Mouse (Mus musculus) embryo, embryonic 10 days (tissue): Measurements from ENCODE around the gene Ctnnbl1.
A peak's percentile ranks its signal among the peaks of the same experiment; 100 is the strongest.

Source experiments
- DNase-seq: peaks from one replicate; pipeline ENCODE4 v3.0.0-alpha.2; 2015; ENCODE audit warnings: low spot score

Gene Ctnnbl1

GRCm38 (mm10) chr2:157793851-157794332 lies 56.7 kb downstream of the Ctnnbl1 start:
- DNase-seq: no peak

DNA sequence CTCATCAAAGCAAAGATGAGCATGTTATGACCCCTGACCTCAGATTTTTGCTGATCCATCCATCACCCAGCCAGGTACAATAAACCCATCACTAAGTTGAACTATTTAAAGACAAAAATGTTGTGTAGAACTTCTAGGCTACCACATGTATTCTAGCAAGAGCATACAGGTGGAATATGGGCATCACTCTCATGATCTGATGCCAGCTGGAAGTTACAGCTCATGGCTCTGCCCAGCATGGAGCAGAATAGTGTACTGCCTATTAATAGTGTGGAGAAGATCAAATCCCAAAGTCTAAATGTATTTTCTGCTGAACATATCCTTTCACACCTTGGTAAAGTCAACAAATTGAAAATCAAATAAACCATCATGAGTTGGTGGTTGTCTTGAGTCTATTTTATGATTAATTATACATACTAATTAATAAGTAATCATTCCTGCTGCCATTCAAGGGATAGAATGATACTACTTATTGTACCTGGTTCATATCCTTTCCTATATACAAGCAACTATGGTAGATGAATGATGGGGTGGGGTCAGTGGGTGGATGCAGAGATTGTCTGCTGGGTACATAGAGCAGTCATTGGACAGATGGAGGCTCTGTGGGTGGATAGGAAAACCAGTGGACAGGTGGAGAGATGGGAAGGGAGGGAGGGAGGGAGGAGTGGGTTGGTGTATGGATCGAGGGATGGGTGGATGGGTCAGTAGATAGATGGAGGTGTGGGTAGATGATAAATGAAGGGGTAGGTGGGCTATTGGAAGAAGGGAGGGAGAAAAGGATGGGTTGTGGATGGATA lies 58.6 kb downstream of the Ctnnbl1 start:
- no peak for DNase-seq

GRCm38 (mm10) chr2:157799533-157799932 lies 62.3 kb downstream of the Ctnnbl1 start:
- no peak for DNase-seq

DNA sequence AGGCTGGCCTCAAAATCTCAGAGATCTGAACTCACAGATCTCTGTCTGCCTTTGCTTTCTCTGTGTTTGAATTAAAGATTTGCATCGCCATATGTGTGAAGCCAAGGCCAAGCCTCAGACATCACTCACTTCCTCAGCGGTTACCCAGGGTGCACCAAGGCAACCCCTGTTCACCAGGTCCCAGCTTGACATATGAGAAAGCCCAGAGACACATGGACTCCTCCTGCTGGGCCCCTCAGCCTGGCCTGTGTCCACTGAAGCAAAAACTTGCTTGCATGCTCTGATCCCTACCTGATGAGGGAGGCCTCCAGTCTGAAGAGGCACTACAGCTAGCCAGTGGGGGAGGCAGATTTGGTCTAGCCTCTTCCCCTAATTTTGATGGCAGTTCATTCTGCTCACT lies 63.1 kb downstream of the Ctnnbl1 start:
- peak; percentile 14 for DNase-seq

DNA sequence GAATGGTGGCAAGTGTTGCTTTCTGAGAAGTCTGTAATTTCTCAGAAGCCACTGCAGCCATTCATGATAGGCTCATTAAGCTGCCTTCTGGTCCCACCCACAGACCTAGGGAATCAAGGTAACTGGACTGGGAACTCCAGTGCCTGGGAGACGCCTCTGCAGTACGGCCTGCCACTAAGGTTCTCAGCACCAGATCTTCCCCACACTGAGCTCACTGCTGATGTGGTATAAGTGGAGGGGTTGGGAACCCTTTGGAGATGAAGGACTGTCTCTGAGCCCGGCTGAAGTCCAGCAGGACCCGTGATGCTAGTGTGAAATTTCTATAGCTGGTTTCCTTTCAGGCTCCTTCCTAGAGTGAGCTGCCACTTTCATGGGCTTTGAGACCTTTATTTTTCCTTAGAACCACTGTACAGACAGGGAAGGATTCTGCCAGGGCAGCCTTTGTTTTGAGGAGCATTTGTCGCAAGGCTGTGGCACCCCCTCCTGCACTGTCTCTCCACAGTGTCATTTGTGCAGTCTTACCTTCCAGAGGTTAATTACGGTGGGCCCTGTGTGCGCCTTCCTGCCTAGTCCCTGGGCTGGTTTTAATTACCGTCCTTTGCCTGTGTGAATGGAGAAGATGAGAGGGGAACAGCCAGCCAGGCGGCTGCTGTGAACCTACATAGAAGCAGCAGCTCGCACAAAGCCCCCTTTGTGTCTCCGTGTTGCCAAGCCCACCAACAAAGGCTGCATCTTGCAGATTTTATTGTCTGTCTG lies 63.7 kb downstream of the Ctnnbl1 start:
- peak; percentile 85 for DNase-seq

- peak; percentile 13 for DNase-seq
These were observed 64.5 kb downstream of the Ctnnbl1 start for GRCm38 (mm10) chr2:157801505-157802357.

GRCm38 (mm10) chr2:157802666-157803065 lies 65.5 kb downstream of the Ctnnbl1 start:
- DNase-seq: no peak

- no peak for DNase-seq
These were observed 67.2 kb downstream of the Ctnnbl1 start for GRCm38 (mm10) chr2:157804388-157804787.

- DNase-seq: no peak
These were observed 67.9 kb downstream of the Ctnnbl1 start for GRCm38 (mm10) chr2:157805091-157805490.

DNA sequence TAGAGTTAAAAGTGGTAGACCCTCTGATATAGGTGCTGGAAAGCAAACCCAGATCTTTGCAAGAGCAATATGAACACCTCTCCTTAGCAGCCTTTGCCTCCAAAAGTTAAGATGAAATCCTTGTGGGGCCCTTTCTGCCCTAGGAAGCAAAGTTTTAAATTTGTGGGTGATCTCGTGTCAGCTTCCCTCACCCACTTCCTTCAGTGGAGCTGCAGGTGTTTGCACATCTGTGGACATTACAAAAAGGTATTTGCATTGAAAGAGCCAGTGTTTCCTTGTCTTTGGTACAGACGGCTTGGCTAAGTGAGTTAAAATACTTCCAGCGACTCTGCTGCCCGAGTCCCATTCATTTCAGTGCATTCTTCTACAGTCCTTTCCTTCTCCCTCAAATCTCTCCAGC lies 69.9 kb downstream of the Ctnnbl1 start:
- DNase-seq: no peak

GRCm38 (mm10) chr2:157807621-157808367 lies 70.6 kb downstream of the Ctnnbl1 start:
- DNase-seq: no peak

GRCm38 (mm10) chr2:157808368-157808923 lies 71.2 kb downstream of the Ctnnbl1 start:
- DNase-seq: no peak

GRCm38 (mm10) chr2:157809341-157809740 lies 72.1 kb downstream of the Ctnnbl1 start:
- no peak for DNase-seq

DNA sequence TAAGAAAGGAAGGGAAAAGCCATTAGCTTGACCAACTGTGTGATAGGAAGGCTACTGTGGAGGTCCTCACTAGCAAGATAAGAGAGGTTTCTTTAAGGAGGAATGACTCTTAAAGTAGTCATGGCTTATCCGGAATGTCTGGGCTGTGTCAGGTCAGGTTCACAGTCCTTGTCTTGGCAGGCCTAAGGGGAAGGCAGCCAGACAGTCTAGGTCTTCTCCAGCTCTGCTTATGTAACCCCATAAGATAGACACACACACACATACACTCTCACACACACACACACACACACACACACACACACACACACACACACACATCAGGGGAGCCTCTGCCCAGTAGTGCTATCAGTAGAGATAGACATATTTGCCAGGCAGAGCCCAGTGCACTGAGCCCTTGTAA lies 73.5 kb downstream of the Ctnnbl1 start:
- no peak for DNase-seq

DNA sequence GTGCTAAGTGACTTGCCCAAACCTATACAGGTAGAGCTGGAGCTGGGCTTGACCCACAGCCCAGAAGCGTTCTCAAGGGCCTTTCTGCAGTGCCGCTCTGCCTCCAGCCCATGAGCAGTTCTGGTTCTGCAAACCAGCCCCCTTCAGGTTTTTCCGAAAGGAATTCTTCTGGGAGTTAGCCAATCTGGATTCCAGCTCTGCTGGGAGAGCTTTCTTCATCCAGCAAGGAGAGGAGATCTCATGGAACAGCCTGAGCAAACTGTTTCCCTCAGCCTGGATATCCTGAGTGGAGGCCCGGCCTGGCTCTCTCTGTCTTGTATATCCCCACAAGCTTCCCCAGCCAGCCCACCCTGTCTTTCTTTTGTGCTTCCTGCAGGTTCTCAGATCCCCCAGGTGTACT lies 75.9 kb downstream of the Ctnnbl1 start:
- DNase-seq: no peak

DNA sequence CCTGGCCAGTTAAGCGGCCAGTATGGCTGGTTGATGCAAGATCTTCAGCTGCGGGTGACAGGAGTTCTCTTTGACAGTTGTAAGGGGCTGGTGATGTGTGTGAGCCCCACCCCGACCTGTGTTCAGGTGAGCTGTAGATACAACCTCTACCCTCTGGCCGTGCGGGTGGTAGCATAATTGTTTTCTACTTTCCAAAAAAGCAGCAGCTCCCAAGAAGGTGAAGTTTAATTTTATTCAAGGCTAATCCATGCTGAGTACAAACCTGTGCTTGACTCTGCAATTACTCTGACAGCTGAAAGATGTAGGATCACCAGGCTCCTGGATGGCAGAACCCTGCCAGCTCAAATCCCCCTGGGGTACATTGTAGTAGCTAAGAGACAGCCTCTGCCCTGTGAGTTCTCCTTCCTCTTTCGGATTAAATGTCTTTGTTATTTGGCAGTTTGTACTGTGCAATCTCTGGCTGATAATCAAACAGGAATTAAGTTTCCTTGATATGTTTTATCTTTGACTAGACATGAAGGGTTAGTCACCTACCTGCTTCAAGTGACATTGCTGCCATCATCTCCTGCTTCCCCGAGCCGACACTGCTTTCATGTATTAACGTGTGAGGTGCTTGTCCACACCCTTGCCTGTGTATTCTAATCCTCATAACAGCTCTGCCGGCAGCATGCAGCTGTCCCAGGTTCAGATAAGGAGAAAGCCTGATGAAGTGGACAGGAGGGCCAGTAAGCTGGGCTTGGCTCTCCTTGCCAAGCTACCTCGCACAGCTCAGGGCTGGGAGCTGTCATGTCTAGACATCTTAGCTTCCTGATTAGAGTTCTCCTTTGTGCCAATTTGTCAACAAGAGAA lies 77.1 kb downstream of the Ctnnbl1 start:
- DNase-seq: no peak

GRCm38 (mm10) chr2:157814965-157815283 lies 77.7 kb downstream of the Ctnnbl1 start:
- no peak for DNase-seq

DNA sequence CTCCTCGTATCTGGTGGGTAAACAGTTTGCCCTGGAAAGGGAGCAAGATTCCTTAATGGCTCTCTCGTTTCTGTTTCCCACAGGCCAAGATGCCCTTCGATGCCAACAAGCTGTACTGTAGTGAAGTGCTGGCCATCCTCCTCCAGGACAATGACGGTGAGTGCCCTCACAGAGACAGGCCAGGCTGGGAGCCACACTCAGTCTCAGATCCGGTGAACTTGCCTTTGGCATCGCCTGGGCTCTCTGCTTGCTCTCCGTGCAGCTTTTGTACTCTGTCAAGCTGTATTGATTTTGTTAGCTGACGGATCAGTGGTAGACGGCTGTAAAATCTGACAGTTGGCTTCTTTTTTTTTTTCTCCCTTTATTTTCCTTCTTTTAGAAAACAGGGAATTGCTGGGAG lies 80.5 kb downstream of the Ctnnbl1 start:
- no peak for DNase-seq

GRCm38 (mm10) chr2:157818576-157819320 lies 81.5 kb downstream of the Ctnnbl1 start:
- no peak for DNase-seq

DNA sequence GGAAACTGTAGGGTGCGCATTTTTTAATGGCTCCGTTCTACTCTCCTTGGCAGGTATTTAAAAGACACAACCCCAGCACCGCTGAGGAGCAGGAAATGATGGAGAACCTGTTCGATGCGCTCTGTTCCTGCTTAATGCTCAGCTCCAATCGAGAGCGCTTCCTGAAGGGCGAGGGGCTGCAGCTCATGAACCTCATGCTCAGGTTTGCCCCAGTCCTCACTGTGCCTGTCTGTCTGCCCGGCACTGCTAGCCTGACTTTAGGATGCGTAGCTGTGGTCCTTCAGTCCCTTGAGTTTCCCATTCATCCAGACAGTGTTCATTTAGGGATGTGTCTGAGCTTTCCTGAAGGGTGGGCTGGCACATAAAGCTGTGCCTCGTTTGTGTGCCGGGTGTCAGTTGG lies 82.2 kb downstream of the Ctnnbl1 start:
- no peak for DNase-seq
